Mouse (Mus musculus) ES-E14 (cell line): ENCODE results near the gene Mgat3.

Source experiments
- CHD2 ChIP-seq: IDR thresholded peaks from 2 replicates; pipeline ENCODE4 v1.6.1; 2014; ENCODE audit warnings: mild to moderate bottlenecking, low read depth, low read length, inconsistent platforms
- MAFK ChIP-seq: IDR thresholded peaks from 2 replicates; pipeline ENCODE4 v1.6.1; 2014; ENCODE audit warnings: mild to moderate bottlenecking, low read depth, low read length, inconsistent platforms; ENCODE audit not compliant: insufficient read depth
- ZC3H11A ChIP-seq: IDR thresholded peaks from 2 replicates; pipeline ENCODE4 v1.6.1; 2012; ENCODE audit warnings: low read depth, mild to moderate bottlenecking, inconsistent platforms, low read length, borderline replicate concordance
- ZNF384 ChIP-seq: IDR thresholded peaks from 2 replicates; pipeline ENCODE4 v1.6.1; 2012; ENCODE audit warnings: low read depth, low read length, inconsistent platforms

GRCm38 (mm10) chr15:80261100-80261499, 87.6 kb downstream of the Mgat3 start:
- TF ChIP-seq CHD2 (no peak), ZC3H11A (no peak), ZNF384 (no peak), MAFK (no peak)
